Mouse (Mus musculus) cortical plate, adult 2 months (tissue): ENCODE measurements around the gene Fat3.

Experiments used
- CTCF ChIP-seq: fragments of 200-500 bp; IDR thresholded peaks from 2 replicates; pipeline ENCODE4 v1.5.1; 2011; ENCODE audit warnings: mild to moderate bottlenecking, control low read depth, low read length; ENCODE audit not compliant: insufficient read depth; ENCODE audit errors: extremely low read depth
- POLR2A ChIP-seq: fragments of 200-500 bp; IDR thresholded peaks from 2 replicates; pipeline ENCODE4 v1.6.1; 2011; ENCODE audit warnings: mild to moderate bottlenecking, low read length, control low read depth; ENCODE audit not compliant: insufficient read depth; ENCODE audit errors: extremely low read depth

DNA sequence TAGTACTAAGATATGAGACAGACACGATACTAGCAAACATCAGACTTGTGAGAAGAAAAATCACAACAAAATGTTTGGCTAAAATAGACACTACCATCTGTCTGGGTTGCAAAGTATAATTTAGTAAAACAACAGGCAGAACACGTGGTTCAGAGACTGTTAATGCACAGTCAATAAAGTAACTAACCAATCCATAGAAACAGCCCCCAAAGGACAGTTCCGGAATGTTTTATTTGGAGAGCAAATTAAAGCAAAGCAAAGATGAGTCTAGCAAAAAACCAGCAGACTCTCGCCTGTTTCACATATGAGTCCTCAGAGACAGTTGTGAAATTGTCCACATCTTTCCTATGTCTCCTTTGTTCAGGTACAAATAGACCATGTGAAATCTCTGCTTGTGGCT is 227.0 kb downstream of the Fat3 start:
- TF ChIP-seq CTCF (no peak), POLR2A (no peak)
